Mouse (Mus musculus): ENCODE measurements around the gene Wdsub1. TPM values are rescaled to one million over a fixed set of nuclear protein-coding genes. Genes with fewer than 3 reads are reported as not detected.

The Wdsub1 gene
- polyA plus RNA-seq, 1 experiment from 2014 or later = 49.6 TPM

- Histone ChIP-seq H3K4me3 (replicated peaks) (no peak overlapping the region), H3K27ac (replicated peaks) (no peak overlapping the region), H3K9me3 (replicated peaks) (no peaks in the 10 kb centered on the region), H3K4me2 (replicated peaks) (no peak overlapping the region), H3K27me3 (no peaks in the 10 kb centered on the region), H3K36me3 (peaks cover 53% of the 10 kb centered on the region), H3K9ac (no peak overlapping the region), H3K4me1 (no peaks in the 10 kb centered on the region)
- ATAC-seq (ENCODE audit: insufficient number of reproducible peaks, low FRiP score, low TSS enrichment, low read depth) = no peak
- 81% methylated on average over 6 of the region's 6 CpGs for WGBS
Measured at GRCm38 (mm10) chr2:59806038-59806437, 76.4 kb downstream of the Wdsub1 start.

- H3K4me3 ChIP-seq (replicated peaks) = no peak overlapping the region
- no peaks in the 10 kb centered on the region for H3K27me3 ChIP-seq
- no peaks in the 10 kb centered on the region for H3K4me1 ChIP-seq
- H3K9me3 ChIP-seq (replicated peaks) = no peaks in the 10 kb centered on the region
- H3K36me3 ChIP-seq = peaks cover 56% of the 10 kb centered on the region
- no peak overlapping the region for H3K4me2 ChIP-seq (replicated peaks)
- no peak for ATAC-seq (ENCODE audit: insufficient number of reproducible peaks, low FRiP score, low TSS enrichment, low read depth)
- H3K9ac ChIP-seq = no peak overlapping the region
- 59% methylated on average over 2 of the region's 2 CpGs for WGBS
- no peak overlapping the region for H3K27ac ChIP-seq (replicated peaks)
Measured at GRCm38 (mm10) chr2:59805595-59805994, 76.8 kb downstream of the Wdsub1 start.

- Histone ChIP-seq H3K4me2 (replicated peaks) (no peak overlapping the region), H3K4me1 (peaks cover 10% of the 10 kb centered on the region), H3K36me3 (peaks cover 55% of the 10 kb centered on the region), H3K4me3 (replicated peaks) (no peak overlapping the region), H3K27ac (replicated peaks) (no peak overlapping the region), H3K9ac (no peak overlapping the region), H3K27me3 (no peaks in the 10 kb centered on the region), H3K9me3 (replicated peaks) (no peaks in the 10 kb centered on the region)
- 82% methylated on average over 8 of the region's 8 CpGs for WGBS
- no peak for ATAC-seq (ENCODE audit: insufficient number of reproducible peaks, low FRiP score, low TSS enrichment, low read depth)
Measured at GRCm38 (mm10) chr2:59802722-59803387, 79.5 kb downstream of the Wdsub1 start.

All from embryonic facial prominence, embryonic 15.5 days (tissue).